Mouse (Mus musculus) myocyte (in vitro differentiated cells): ENCODE measurements around the gene Lcn2.

ENCODE experiments used
- CEBPB ChIP-seq: IDR thresholded peaks from 2 replicates; pipeline ENCODE4 v1.6.1; 2011; ENCODE audit warnings: mild to moderate bottlenecking, moderate library complexity; ENCODE audit not compliant: poor library complexity, insufficient read depth, severe bottlenecking
- E2F4 ChIP-seq: IDR thresholded peaks from one replicate; pipeline ENCODE4 v1.6.1; 2011; ENCODE audit warnings: mild to moderate bottlenecking, control low read depth, moderate library complexity; ENCODE audit not compliant: insufficient read depth
- MYOD1 ChIP-seq, 3 experiments: IDR thresholded peaks; one replicate each; pipeline ENCODE4 v1.6.1; 2011; ENCODE audit warnings: control low read depth in 2 of 3, low read depth in 2 of 3, mild to moderate bottlenecking in 2 of 3, moderate library complexity in 1 of 3; ENCODE audit not compliant: insufficient read length in 2 of 3, control insufficient read depth in 1 of 3
- MYOG ChIP-seq, 3 experiments: IDR thresholded peaks; one replicate each; pipeline ENCODE4 v1.6.1; 2011; ENCODE audit warnings: control low read depth in 2 of 3, low read depth in 2 of 3, mild to moderate bottlenecking in 2 of 3; ENCODE audit not compliant: insufficient read length in 2 of 3, control insufficient read depth in 1 of 3, insufficient read depth in 1 of 3
- POLR2A ChIP-seq: IDR thresholded peaks from one replicate; pipeline ENCODE4 v1.6.1; 2011; ENCODE audit warnings: low read depth, mild to moderate bottlenecking, control low read depth, moderate library complexity; ENCODE audit not compliant: insufficient read length
- REST ChIP-seq: IDR thresholded peaks from one replicate; pipeline ENCODE4 v1.6.1; 2011; ENCODE audit warnings: mild to moderate bottlenecking, control low read depth, moderate library complexity; ENCODE audit not compliant: insufficient read depth, insufficient read length
- SRF ChIP-seq: IDR thresholded peaks from one replicate; pipeline ENCODE4 v1.6.1; 2011; ENCODE audit warnings: low read depth; ENCODE audit not compliant: control insufficient read depth, insufficient read length
- TCF12 ChIP-seq: IDR thresholded peaks from one replicate; pipeline ENCODE4 v1.6.1; 2011; ENCODE audit warnings: mild to moderate bottlenecking, control low read depth; ENCODE audit not compliant: poor library complexity, insufficient read depth, severe bottlenecking
- TCF3 ChIP-seq: IDR thresholded peaks from one replicate; pipeline ENCODE4 v1.6.1; 2011; ENCODE audit warnings: low read depth, control low read depth; ENCODE audit not compliant: insufficient read length
- USF1 ChIP-seq: IDR thresholded peaks from one replicate; pipeline ENCODE4 v1.6.1; 2011; ENCODE audit warnings: low read depth, mild to moderate bottlenecking, control low read depth, moderate library complexity

DNA sequence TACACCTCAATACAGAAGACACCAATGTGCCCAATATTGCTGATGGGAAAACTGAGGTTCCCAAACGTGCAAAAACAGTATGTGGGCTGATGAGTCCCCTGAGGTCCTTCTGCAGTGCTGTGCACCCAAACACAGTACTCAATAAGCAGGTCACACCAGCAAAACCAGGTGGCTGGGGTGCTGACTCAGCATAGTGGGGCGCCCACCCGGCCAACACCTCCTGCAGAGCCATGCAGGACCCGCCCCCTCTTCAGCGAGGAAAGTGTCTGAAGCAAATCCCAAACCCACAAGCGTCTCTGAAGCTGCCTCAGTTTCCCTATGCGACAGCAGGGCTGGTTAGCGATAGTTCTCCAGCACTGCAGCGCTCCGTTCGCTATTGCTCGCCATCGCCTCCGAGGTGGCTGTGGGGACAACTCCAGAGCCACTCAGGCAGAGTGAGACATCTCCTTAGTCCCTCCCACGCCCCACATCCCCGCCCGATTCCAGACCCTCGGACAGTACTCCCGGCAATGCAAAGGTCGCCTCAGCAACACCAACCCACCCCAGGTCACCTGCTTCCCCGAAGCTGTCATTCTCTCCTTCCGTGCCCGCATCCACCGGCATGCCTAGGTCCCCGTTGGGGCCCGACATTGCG, 6.8 kb downstream of the Lcn2 start:
- no peak for TF ChIP-seq POLR2A
- no peak for TF ChIP-seq MYOG (IDR thresholded peaks at IDR 0.05; ENCODE audit: control insufficient read depth in 1 of 3, insufficient read depth in 1 of 3, insufficient read length in 2 of 3, low read depth in 2 of 3)
- no peak for TF ChIP-seq USF1
- no peak for TF ChIP-seq TCF12
- TF ChIP-seq SRF = no peak
- no peak for TF ChIP-seq MYOD1 (IDR thresholded peaks at IDR 0.05; ENCODE audit: control insufficient read depth in 1 of 3, insufficient read length in 2 of 3, low read depth in 2 of 3)
- TF ChIP-seq E2F4 = no peak
- no peak for TF ChIP-seq TCF3
- TF ChIP-seq CEBPB = no peak
- TF ChIP-seq REST = no peak
